Mouse (Mus musculus): ENCODE measurements around the gene Ano8.

DNA sequence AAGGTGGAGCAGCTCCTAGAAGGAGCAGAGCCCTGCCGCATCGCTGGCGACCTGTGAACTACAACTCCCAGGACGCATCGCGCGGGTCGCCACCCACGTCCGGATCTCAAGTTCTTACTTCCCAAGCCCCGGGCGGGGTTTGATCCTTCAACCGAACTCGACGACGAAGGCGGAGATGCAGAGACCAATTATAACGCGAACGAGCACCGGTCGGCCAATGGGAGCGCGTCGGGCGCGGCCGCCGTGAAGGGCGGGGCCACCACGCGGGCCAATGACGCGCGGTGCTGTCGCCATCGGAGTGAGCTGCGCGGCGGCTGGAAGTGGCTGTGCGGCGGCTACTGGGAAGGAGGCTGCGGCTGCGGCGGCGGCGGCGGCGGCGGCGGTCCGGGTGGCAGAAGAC lies 16.8 kb downstream of the Ano8 start, which contains the start of gene Dda1:
- no peak for TF ChIP-seq CTCF (IDR thresholded peaks at IDR 0.05; ENCODE audit: insufficient read depth, low read length)
- peak; percentile 78 for TF ChIP-seq POLR2A (IDR thresholded peaks at IDR 0.05; ENCODE audit: borderline replicate concordance, extremely low read depth, low read depth, low read length)
